Mouse (Mus musculus) limb, embryonic 15.5 days (tissue): ENCODE data around the gene Cdk16. TPM values are rescaled to one million over a fixed set of nuclear protein-coding genes. Genes with fewer than 3 reads are reported as not detected.
"Not testable (repeated sequence)": the region's sequence is repeated elsewhere in the genome, so short reads cannot be mapped to it uniquely, and the experiment has no call there.

Experiments
- ATAC-seq: fragments of 200-750 bp; cut with Nextera tagmentation; 2 replicates; pipeline ENCODE4 v1.8.0; 2017; ENCODE audit warnings: low read depth, moderate TSS enrichment; ENCODE audit not compliant: insufficient number of reproducible peaks, low FRiP score, low TSS enrichment
- H3K27ac ChIP-seq: fragments of 300-500 bp; sonication (generic); 2 replicates; pipeline ENCODE4 v1.5.1; 2015; ENCODE audit warnings: moderate library complexity, mild to moderate bottlenecking, inconsistent platforms
- H3K27me3 ChIP-seq: fragments of 300-500 bp; sonication (generic); 2 replicates; pipeline ENCODE4 v1.6.1; 2015; ENCODE audit warnings: inconsistent platforms
- H3K36me3 ChIP-seq: fragments of 300-500 bp; sonication (generic); 2 replicates; pipeline ENCODE4 v1.6.1; 2015; ENCODE audit warnings: inconsistent platforms
- H3K4me1 ChIP-seq: fragments of 300-500 bp; sonication (generic); 2 replicates; pipeline ENCODE4 v1.6.1; 2015; ENCODE audit warnings: inconsistent platforms
- H3K4me2 ChIP-seq: fragments of 300-500 bp; sonication (generic); 2 replicates; pipeline ENCODE4 v1.6.1; 2015; ENCODE audit warnings: mild to moderate bottlenecking, inconsistent platforms
- H3K4me3 ChIP-seq: fragments of 300-500 bp; sonication (generic); 2 replicates; pipeline ENCODE4 v1.5.1; 2015; ENCODE audit warnings: mild to moderate bottlenecking, inconsistent platforms
- H3K9ac ChIP-seq: fragments of 300-500 bp; sonication (generic); 2 replicates; pipeline ENCODE4 v1.6.1; 2015; ENCODE audit warnings: inconsistent platforms
- H3K9me3 ChIP-seq: fragments of 300-500 bp; sonication (generic); 2 replicates; pipeline ENCODE4 v1.6.1; 2016; ENCODE audit warnings: inconsistent platforms
- WGBS: fragments of 180-500 bp; shearing (Covaris S2); methylation state at CpG from one replicate; pipeline ENCODE4 v1.1.7; 2015; 5-methylcytosine and 5-hydroxymethylcytosine counted together
- polyA plus RNA-seq: library from polyadenylated mRNA; unstranded; fragments of >200 nt; fragmentation: Nextera tagmentation; extraction: Ambion mirVana; gene quantifications from 2 replicates; pipeline ENCODE4 v1.2.1, GENCODE M21; 2015

Cdk16 gene
- polyA plus RNA-seq, 1 experiment from 2014 or later = 119 TPM

- no peak for ATAC-seq
- H3K4me1 ChIP-seq = peaks cover 14% of the 10 kb centered on the region
- H3K27me3 ChIP-seq = no peaks in the 10 kb centered on the region
- no peak overlapping the region for H3K9ac ChIP-seq
- H3K27ac ChIP-seq = no peak overlapping the region
- H3K4me3 ChIP-seq = no peak overlapping the region
- no peaks in the 10 kb centered on the region for H3K9me3 ChIP-seq
- no peak overlapping the region for H3K4me2 ChIP-seq
- peaks cover 35% of the 10 kb centered on the region for H3K36me3 ChIP-seq
- WGBS = 67% methylated on average over 3 of the region's 3 CpGs
These were observed 3.8 kb downstream of the Cdk16 start for GRCm38 (mm10) chrX:20691566-20691965.

- no peak overlapping the region for H3K4me3 ChIP-seq
- peaks cover 14% of the 10 kb centered on the region; the same call in 1 of the 2 replicates for H3K4me1 ChIP-seq
- no peak overlapping the region for H3K27ac ChIP-seq
- H3K9ac ChIP-seq = no peak overlapping the region
- WGBS = 95% methylated on average over 1 of the region's 1 CpGs
- peaks cover 43% of the 10 kb centered on the region for H3K36me3 ChIP-seq
- H3K9me3 ChIP-seq = no peaks in the 10 kb centered on the region
- no peaks in the 10 kb centered on the region for H3K27me3 ChIP-seq
- no peak for ATAC-seq
- H3K4me2 ChIP-seq = no peak overlapping the region
These were observed 4.9 kb downstream of the Cdk16 start for GRCm38 (mm10) chrX:20692616-20693015.

GRCm38 (mm10) chrX:20695842-20696241 is 8.1 kb downstream of the Cdk16 start:
- Histone ChIP-seq H3K4me1 (0 out of 2 replicates have a peak, but pooled peaks cover 3% of the 10 kb centered on the region), H3K27me3 (no peaks in the 10 kb centered on the region), H3K4me2 (no peak overlapping the region), H3K9ac (no peak overlapping the region), H3K9me3 (no peaks in the 10 kb centered on the region), H3K4me3 (no peak overlapping the region), H3K36me3 (peaks cover 57% of the 10 kb centered on the region), H3K27ac (no peak overlapping the region)
- 87% methylated on average over 4 of the region's 4 CpGs for WGBS
- no peak for ATAC-seq

GRCm38 (mm10) chrX:20703741-20704290 is 16.1 kb downstream of the Cdk16 start, which contains the start of gene Usp11:
Gene Usp11 (plus strand): TSS chrX:20703906.
- no peaks in the 10 kb centered on the region for H3K9me3 ChIP-seq
- peak within 1 kb of the TSS; percentile 41 for H3K4me2 ChIP-seq
- ATAC-seq = peak; percentile 37; the same call in 1 of the 2 replicates
- peak within 1 kb of the TSS; percentile 93 for H3K27ac ChIP-seq
- H3K9ac ChIP-seq = peak within 1 kb of the TSS; percentile 44
- peak within 1 kb of the TSS; percentile 56 for H3K4me3 ChIP-seq
- no peaks in the 10 kb centered on the region for H3K27me3 ChIP-seq
- no peaks in the 10 kb centered on the region for H3K4me1 ChIP-seq
- H3K36me3 ChIP-seq = peaks cover 8% of the 10 kb centered on the region
- WGBS = 22% methylated on average over 32 of the region's 32 CpGs

GRCm38 (mm10) chrX:20704295-20705082 is 16.7 kb downstream of the Cdk16 start:
- no peaks in the 10 kb centered on the region for H3K27me3 ChIP-seq
- peak; percentile 93 for ATAC-seq
- peak overlapping the region; percentile 41 for H3K4me2 ChIP-seq
- WGBS = 26% methylated on average over 32 of the region's 32 CpGs
- peak overlapping the region; percentile 93 for H3K27ac ChIP-seq
- no peaks in the 10 kb centered on the region for H3K4me1 ChIP-seq
- 0 out of 2 replicates have a peak, but pooled peaks cover under 1% of the 10 kb centered on the region for H3K36me3 ChIP-seq
- H3K9ac ChIP-seq = peak overlapping the region; percentile 44
- peak overlapping the region; percentile 56 for H3K4me3 ChIP-seq
- no peaks in the 10 kb centered on the region for H3K9me3 ChIP-seq

GRCm38 (mm10) chrX:20705083-20705402 is 17.3 kb downstream of the Cdk16 start:
- Histone ChIP-seq H3K4me1 (no peaks in the 10 kb centered on the region), H3K4me3 (peak overlapping the region; percentile 56), H3K27me3 (no peaks in the 10 kb centered on the region), H3K9me3 (no peaks in the 10 kb centered on the region), H3K4me2 (peak overlapping the region; percentile 41; the same call in 1 of the 2 replicates), H3K9ac (no peak overlapping the region), H3K36me3 (no peaks in the 10 kb centered on the region), H3K27ac (no peak overlapping the region)
- WGBS = 19% methylated on average over 3 of the region's 3 CpGs
- ATAC-seq = no peak

GRCm38 (mm10) chrX:20728681-20729080 is 40.9 kb downstream of the Cdk16 start:
- no peak overlapping the region for H3K4me3 ChIP-seq
- no peak overlapping the region for H3K4me2 ChIP-seq
- no peaks in the 10 kb centered on the region for H3K36me3 ChIP-seq
- H3K27ac ChIP-seq = no peak overlapping the region
- WGBS = 72% methylated on average over 5 of the region's 5 CpGs
- H3K9me3 ChIP-seq = no peaks in the 10 kb centered on the region
- no peaks in the 10 kb centered on the region for H3K4me1 ChIP-seq
- ATAC-seq = no peak
- H3K27me3 ChIP-seq = no peaks in the 10 kb centered on the region
- no peak overlapping the region for H3K9ac ChIP-seq

GRCm38 (mm10) chrX:20730048-20730447 is 42.3 kb downstream of the Cdk16 start:
- not testable (repeated sequence) for H3K27ac ChIP-seq, H3K4me3 ChIP-seq, H3K9ac ChIP-seq, ATAC-seq, H3K27me3 ChIP-seq, H3K4me1 ChIP-seq, H3K36me3 ChIP-seq, H3K9me3 ChIP-seq, H3K4me2 ChIP-seq
- WGBS = 55% methylated on average over 10 of the region's 10 CpGs

- Histone ChIP-seq H3K9me3 (no peaks in the 10 kb centered on the region), H3K9ac (no peak overlapping the region), H3K4me1 (no peaks in the 10 kb centered on the region), H3K4me3 (no peak overlapping the region), H3K27me3 (no peaks in the 10 kb centered on the region), H3K36me3 (no peaks in the 10 kb centered on the region), H3K4me2 (no peak overlapping the region), H3K27ac (no peak overlapping the region)
- ATAC-seq = no peak
- WGBS = 77% methylated on average over 4 of the region's 4 CpGs
These were observed 48.7 kb downstream of the Cdk16 start for GRCm38 (mm10) chrX:20736479-20736878.

GRCm38 (mm10) chrX:20748829-20749228 is 61.1 kb downstream of the Cdk16 start:
- no peak for ATAC-seq
- Histone ChIP-seq H3K36me3 (no peaks in the 10 kb centered on the region), H3K4me1 (no peaks in the 10 kb centered on the region), H3K27ac (no peak overlapping the region), H3K27me3 (no peaks in the 10 kb centered on the region), H3K9ac (no peak overlapping the region), H3K9me3 (no peaks in the 10 kb centered on the region), H3K4me2 (no peak overlapping the region), H3K4me3 (no peak overlapping the region)
- 85% methylated on average over 2 of the region's 2 CpGs for WGBS
